Mouse (Mus musculus) embryonic fibroblast, embryonic 13.5 days (primary cell): ENCODE data around the gene Vstm4. TPM values are rescaled to one million over a fixed set of nuclear protein-coding genes. Genes with fewer than 3 reads are reported as not detected.

Experiments
- H3K27ac ChIP-seq: 2 replicates; pipeline ENCODE4 v1.5.1; 2012; ENCODE audit warnings: low read length, control low read depth, inconsistent platforms; ENCODE audit not compliant: insufficient read depth
- H3K4me1 ChIP-seq: 2 replicates; pipeline ENCODE4 v1.6.1; 2011; ENCODE audit warnings: low read length; ENCODE audit not compliant: control insufficient read depth, insufficient read depth
- H3K4me3 ChIP-seq: 2 replicates; pipeline ENCODE4 v1.5.1; 2011; ENCODE audit warnings: mild to moderate bottlenecking, control low read depth, low read length; ENCODE audit not compliant: insufficient read depth
- CTCF ChIP-seq: IDR thresholded peaks from 2 replicates; pipeline ENCODE4 v1.5.1; 2011; ENCODE audit warnings: mild to moderate bottlenecking, control low read depth, low read length, moderate library complexity, borderline replicate concordance; ENCODE audit not compliant: insufficient read depth
- POLR2A ChIP-seq: IDR thresholded peaks from 2 replicates; pipeline ENCODE4 v1.6.1; 2011; ENCODE audit warnings: low read depth, mild to moderate bottlenecking, control low read depth, low read length, moderate library complexity
- polyA plus RNA-seq: library from polyadenylated mRNA; stranded (reverse); fragments of >200 nt; gene quantifications from 2 replicates; pipeline ENCODE4 v1.2.4, GENCODE M21; 2011; ENCODE audit warnings: low read depth; ENCODE audit not compliant: missing spikeins, insufficient read length

The Vstm4 gene
- polyA plus RNA-seq, 1 experiment = 3.9 TPM

GRCm38 (mm10) chr14:32964742-32965141 is 108.2 kb downstream of the Vstm4 start:
- Histone ChIP-seq H3K4me1 (peaks cover 7% of the 10 kb centered on the region), H3K27ac (no peak overlapping the region), H3K4me3 (no peak overlapping the region)
- TF ChIP-seq POLR2A = no peak
- no peak for TF ChIP-seq CTCF

GRCm38 (mm10) chr14:32970700-32971099 is 114.1 kb downstream of the Vstm4 start:
- Histone ChIP-seq H3K4me3 (no peak overlapping the region), H3K27ac (no peak overlapping the region), H3K4me1 (no peaks in the 10 kb centered on the region)
- TF ChIP-seq CTCF (no peak), POLR2A (no peak)

DNA sequence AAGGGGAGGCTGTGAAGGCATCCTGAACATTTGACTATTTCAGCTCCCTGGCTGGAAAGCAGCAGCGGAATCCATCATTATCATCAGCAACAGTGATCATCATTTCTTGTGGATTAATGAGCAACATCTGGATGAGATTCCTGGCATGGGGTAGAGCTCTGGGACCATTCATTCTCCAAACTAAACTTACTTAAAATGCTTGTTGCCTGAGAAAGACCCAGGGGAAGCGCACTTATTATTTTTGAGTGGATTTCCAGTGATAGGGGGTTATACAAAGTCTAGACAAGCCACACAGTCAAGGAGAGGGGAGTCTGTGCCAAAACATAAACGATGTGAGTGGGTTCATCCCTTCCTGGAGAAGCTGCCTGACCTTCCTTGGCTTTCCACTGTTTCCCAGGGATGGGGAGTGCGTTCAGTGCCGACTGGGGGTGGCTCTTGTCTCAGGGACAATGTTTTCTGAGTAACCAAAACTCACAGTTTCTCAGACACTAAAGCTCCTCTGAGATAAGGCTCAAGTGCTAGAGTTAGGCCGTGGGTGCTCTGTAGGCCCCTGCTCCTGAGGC is 127.7 kb downstream of the Vstm4 start:
- H3K27ac ChIP-seq = no peak overlapping the region; the same call in 1 of the 2 replicates

GRCm38 (mm10) chr14:32986659-32987058 is 130.1 kb downstream of the Vstm4 start:
- no peak overlapping the region for H3K27ac ChIP-seq
- no peaks in the 10 kb centered on the region for H3K4me1 ChIP-seq
- H3K4me3 ChIP-seq = no peak overlapping the region
- no peak for TF ChIP-seq CTCF

More for the DNA sequence above, 127.7 kb downstream of the Vstm4 start:
- TF ChIP-seq POLR2A (no peak), CTCF (no peak)
- H3K4me3 ChIP-seq = no peak overlapping the region
- no peaks in the 10 kb centered on the region for H3K4me1 ChIP-seq

Other genes with a start within 250 kb of the Vstm4 start
- 0.09 TPM in 1 of 2 replicates, not detected in the other for gene 3425401B19Rik, start 171.5 kb upstream of the Vstm4 start, polyA plus RNA-seq
- gene Tmem273, start 70.8 kb upstream of the Vstm4 start, polyA plus RNA-seq = 0.35 TPM in 1 of 2 replicates, not detected in the other
- not detected in 2 replicates for gene Fam170b, start 22.8 kb upstream of the Vstm4 start, polyA plus RNA-seq
- not detected in 2 replicates for gene Lrrc18, start 134.6 kb downstream of the Vstm4 start, polyA plus RNA-seq